Mouse (Mus musculus): ENCODE measurements at regions not wholly inside any gene's neighbourhood (a gene's known extent, or its start where the extent isn't known, plus 50 kb on each side); places are given as distances from the start of the nearest gene placed in this dataset.

GRCm38 (mm10) chr2:147529161-147529560 lies 167.4 kb downstream of the Pax1 start:
- Histone ChIP-seq H3K27ac (no peak overlapping the region), H3K4me1 (no peaks in the 10 kb centered on the region), H3K9me3 (replicated peaks) (no peaks in the 10 kb centered on the region), H3K4me3 (no peak overlapping the region), H3K36me3 (no peaks in the 10 kb centered on the region), H3K9ac (no peak overlapping the region), H3K27me3 (no peaks in the 10 kb centered on the region), H3K4me2 (replicated peaks) (no peak overlapping the region)
- WGBS = 54% methylated on average over 2 of the region's 2 CpGs
- no peak for ATAC-seq (ENCODE audit: low FRiP score)

- no peaks in the 10 kb centered on the region for H3K27me3 ChIP-seq
- WGBS = 69% methylated on average over 3 of the region's 3 CpGs
- no peaks in the 10 kb centered on the region for H3K4me1 ChIP-seq
- no peaks in the 10 kb centered on the region for H3K36me3 ChIP-seq
- no peak overlapping the region for H3K4me3 ChIP-seq
- no peak overlapping the region for H3K27ac ChIP-seq
- no peaks in the 10 kb centered on the region for H3K9me3 ChIP-seq (replicated peaks)
- H3K4me2 ChIP-seq (replicated peaks) = no peak overlapping the region
- no peak overlapping the region for H3K9ac ChIP-seq
- no peak for ATAC-seq (ENCODE audit: low FRiP score)
These were observed 153.7 kb downstream of the Pax1 start for GRCm38 (mm10) chr2:147515436-147515835.

GRCm38 (mm10) chr2:147514748-147515147 lies 153.0 kb downstream of the Pax1 start:
- 93% methylated on average over 3 of the region's 3 CpGs for WGBS
- H3K9ac ChIP-seq = no peak overlapping the region
- no peaks in the 10 kb centered on the region for H3K27me3 ChIP-seq
- no peaks in the 10 kb centered on the region for H3K36me3 ChIP-seq
- no peaks in the 10 kb centered on the region for H3K9me3 ChIP-seq (replicated peaks)
- no peak overlapping the region for H3K27ac ChIP-seq
- no peak overlapping the region for H3K4me3 ChIP-seq
- ATAC-seq (ENCODE audit: low FRiP score) = no peak
- H3K4me2 ChIP-seq (replicated peaks) = no peak overlapping the region
- H3K4me1 ChIP-seq = no peaks in the 10 kb centered on the region

GRCm38 (mm10) chr2:147503962-147504361 lies 142.2 kb downstream of the Pax1 start:
- no peak for ATAC-seq (ENCODE audit: low FRiP score)
- Histone ChIP-seq H3K4me1 (no peaks in the 10 kb centered on the region), H3K9ac (no peak overlapping the region), H3K4me3 (no peak overlapping the region), H3K27ac (no peak overlapping the region), H3K36me3 (no peaks in the 10 kb centered on the region), H3K27me3 (no peaks in the 10 kb centered on the region), H3K4me2 (replicated peaks) (no peak overlapping the region), H3K9me3 (replicated peaks) (no peaks in the 10 kb centered on the region)
- 84% methylated on average over 4 of the region's 4 CpGs for WGBS

- no peak for ATAC-seq (ENCODE audit: low FRiP score)
- Histone ChIP-seq H3K4me1 (no peaks in the 10 kb centered on the region), H3K9me3 (replicated peaks) (no peaks in the 10 kb centered on the region), H3K36me3 (no peaks in the 10 kb centered on the region), H3K4me2 (replicated peaks) (no peak overlapping the region), H3K27ac (no peak overlapping the region), H3K9ac (no peak overlapping the region), H3K4me3 (no peak overlapping the region), H3K27me3 (no peaks in the 10 kb centered on the region)
- WGBS = 75% methylated on average over 1 of the region's 1 CpGs
These were observed 137.0 kb downstream of the Pax1 start for GRCm38 (mm10) chr2:147498731-147499130.

GRCm38 (mm10) chr2:147455932-147456331 lies 94.2 kb downstream of the Pax1 start:
- Histone ChIP-seq H3K9ac (no peak overlapping the region), H3K4me1 (peaks cover 8% of the 10 kb centered on the region)
- 65% methylated on average over 5 of the region's 5 CpGs for WGBS

GRCm38 (mm10) chr2:147454362-147455257 lies 92.9 kb downstream of the Pax1 start:
- H3K4me3 ChIP-seq = peak overlapping the region; percentile 28
- 25% methylated on average over 18 of the region's 18 CpGs for WGBS
- H3K36me3 ChIP-seq = no peaks in the 10 kb centered on the region
- H3K4me2 ChIP-seq (replicated peaks) = peak overlapping the region; percentile 50
- peak overlapping the region; percentile 44 for H3K27ac ChIP-seq
- peak; percentile 96 for ATAC-seq (ENCODE audit: low FRiP score)
- peak overlapping the region; percentile 35; the same call in 1 of the 2 replicates for H3K9ac ChIP-seq
- no peaks in the 10 kb centered on the region for H3K9me3 ChIP-seq (replicated peaks)
- 0 out of 2 replicates have a peak, but pooled peaks cover 2% of the 10 kb centered on the region for H3K27me3 ChIP-seq
- peaks cover 8% of the 10 kb centered on the region for H3K4me1 ChIP-seq

More at GRCm38 (mm10) chr2:147455932-147456331, 94.2 kb downstream of the Pax1 start:
- Histone ChIP-seq H3K4me2 (replicated peaks) (no peak overlapping the region), H3K27me3 (0 out of 2 replicates have a peak, but pooled peaks cover 2% of the 10 kb centered on the region), H3K27ac (no peak overlapping the region), H3K36me3 (no peaks in the 10 kb centered on the region), H3K9me3 (replicated peaks) (no peaks in the 10 kb centered on the region), H3K4me3 (no peak overlapping the region)
- no peak for ATAC-seq (ENCODE audit: low FRiP score)

Data from hindbrain, embryonic 12.5 days (tissue).